Mouse (Mus musculus) T-cell, adult 2 months (primary cell): ENCODE measurements around the gene Cel.
A peak's percentile ranks its signal among the peaks of the same experiment; 100 is the strongest.

Experiments used
- DNase-seq: peaks from one replicate; pipeline ENCODE4 v3.0.0; 2022; ENCODE audit warnings: low spot score

Gene Cel

GRCm38 (mm10) chr2:28585043-28585571 lies 21.9 kb upstream of the Cel start:
- peak; percentile 81 for DNase-seq

- DNase-seq = no peak
Measured at GRCm38 (mm10) chr2:28583651-28584050, 20.4 kb upstream of the Cel start, which contains the start of gene Gtf3c5. Gtf3c5 (minus strand) TSS chr2:28583751.

GRCm38 (mm10) chr2:28582647-28583353 lies 19.6 kb upstream of the Cel start:
- peak; percentile 87 for DNase-seq

- DNase-seq = peak; percentile 45
Measured at GRCm38 (mm10) chr2:28578003-28578402, 14.8 kb upstream of the Cel start.

- DNase-seq = no peak
Measured at GRCm38 (mm10) chr2:28576815-28577214, 13.6 kb upstream of the Cel start.

- no peak for DNase-seq
Measured at GRCm38 (mm10) chr2:28575341-28575740, 12.1 kb upstream of the Cel start.

GRCm38 (mm10) chr2:28569903-28570302 lies 6.7 kb upstream of the Cel start:
- DNase-seq = no peak

- DNase-seq = no peak
Measured at GRCm38 (mm10) chr2:28566545-28566944, 3.3 kb upstream of the Cel start.

GRCm38 (mm10) chr2:28564380-28564779 lies 1.2 kb upstream of the Cel start:
- DNase-seq = no peak

- DNase-seq = no peak
Measured at GRCm38 (mm10) chr2:28563830-28564229, 627 bp upstream of the Cel start.

GRCm38 (mm10) chr2:28557452-28557851 lies 5.8 kb downstream of the Cel start:
- no peak for DNase-seq

- DNase-seq = no peak
Measured at GRCm38 (mm10) chr2:28552301-28552700, 10.9 kb downstream of the Cel start.

GRCm38 (mm10) chr2:28549157-28549556 lies 14.0 kb downstream of the Cel start:
- no peak for DNase-seq

GRCm38 (mm10) chr2:28547237-28548172 lies 15.7 kb downstream of the Cel start:
- DNase-seq = peak; percentile 85

GRCm38 (mm10) chr2:28546560-28546959 lies 16.6 kb downstream of the Cel start:
- no peak for DNase-seq

GRCm38 (mm10) chr2:28545976-28546375 lies 17.2 kb downstream of the Cel start:
- no peak for DNase-seq

- DNase-seq = no peak
Measured at GRCm38 (mm10) chr2:28543894-28544293, 19.3 kb downstream of the Cel start.

- DNase-seq = no peak
Measured at GRCm38 (mm10) chr2:28540587-28541227, 22.5 kb downstream of the Cel start.

- peak; percentile 72 for DNase-seq
Measured at GRCm38 (mm10) chr2:28539949-28540348, 23.3 kb downstream of the Cel start.

- no peak for DNase-seq
Measured at GRCm38 (mm10) chr2:28539206-28539605, 24.0 kb downstream of the Cel start.

GRCm38 (mm10) chr2:28538817-28539128 lies 24.4 kb downstream of the Cel start:
- DNase-seq = no peak

GRCm38 (mm10) chr2:28537995-28538816 lies 25.0 kb downstream of the Cel start:
- DNase-seq = no peak
